Mouse (Mus musculus) liver, adult 2 months (tissue): ENCODE data around the gene Prcd.

Experiments used
- CTCF ChIP-seq: fragments of 200-500 bp; IDR thresholded peaks from 2 replicates; pipeline ENCODE4 v1.5.1; 2011; ENCODE audit warnings: low read depth, low read length, control low read depth
- POLR2A ChIP-seq: fragments of 200-500 bp; IDR thresholded peaks from 2 replicates; pipeline ENCODE4 v1.6.1; 2011; ENCODE audit warnings: low read length, control low read depth; ENCODE audit not compliant: insufficient read depth; ENCODE audit errors: extremely low read depth

DNA sequence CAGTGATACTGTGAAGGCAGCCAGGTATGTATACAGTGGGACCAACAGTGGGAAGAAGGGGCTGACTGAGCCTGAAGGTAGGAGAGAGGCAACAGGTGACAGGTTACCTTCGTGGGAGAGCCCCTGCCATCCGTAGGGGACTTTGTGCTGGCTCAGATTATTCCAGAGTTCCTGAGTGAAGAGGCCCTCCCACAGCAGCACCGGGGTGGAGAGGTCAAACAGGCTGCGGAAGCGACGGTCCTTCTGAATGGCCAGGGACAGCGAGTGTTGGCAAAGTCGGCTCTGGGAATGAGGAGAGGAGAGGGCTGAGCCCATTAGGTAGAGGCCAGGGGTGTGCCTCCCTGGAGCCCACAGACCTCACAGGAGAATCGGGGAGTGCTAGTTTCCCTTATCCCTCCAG lies 32.4 kb downstream of the Prcd start:
- TF ChIP-seq CTCF (no peak), POLR2A (no peak)
